Mouse (Mus musculus): ENCODE measurements around the gene Gm3854.
A peak's percentile ranks its signal among the peaks of the same experiment; 100 is the strongest.
"Not testable (repeated sequence)": the region's sequence is repeated elsewhere in the genome, so short reads cannot be mapped to it uniquely, and the experiment has no call there.

The Gm3854 gene

DNA sequence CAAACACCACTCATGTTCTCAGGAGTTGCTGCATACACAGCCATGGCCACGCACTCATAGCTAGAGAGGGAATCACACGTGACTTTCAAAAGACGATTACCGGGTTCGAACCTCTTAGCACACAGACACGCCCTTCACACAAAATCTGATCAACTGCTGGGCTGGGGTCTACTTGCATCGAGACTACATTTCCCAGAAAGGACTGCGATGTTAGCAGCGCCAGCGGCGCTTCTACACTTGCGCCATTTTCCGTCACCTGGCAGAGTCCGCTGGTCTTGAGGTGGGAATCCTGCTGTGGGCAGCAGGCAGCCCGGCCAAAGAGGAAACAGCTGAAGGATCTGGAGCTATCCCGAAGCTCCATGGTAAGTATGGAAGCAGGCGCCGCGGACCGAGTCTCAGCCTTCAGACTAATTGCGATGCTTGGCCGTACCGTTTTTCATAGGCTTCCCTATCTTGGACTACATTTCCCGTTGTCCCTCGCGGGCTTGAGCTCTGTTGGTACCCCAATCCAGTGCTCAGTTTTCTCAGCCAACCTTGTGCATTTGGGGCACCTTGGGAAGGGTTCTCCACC lies at the start of gene Gm3854:
Gm3854 (plus strand) TSS at position 259 of the 571 bp plus-strand sequence.
- peak; percentile 82 to 91 for DNase-seq (ENCODE audit: low spot score in 2 of 2)

DNA sequence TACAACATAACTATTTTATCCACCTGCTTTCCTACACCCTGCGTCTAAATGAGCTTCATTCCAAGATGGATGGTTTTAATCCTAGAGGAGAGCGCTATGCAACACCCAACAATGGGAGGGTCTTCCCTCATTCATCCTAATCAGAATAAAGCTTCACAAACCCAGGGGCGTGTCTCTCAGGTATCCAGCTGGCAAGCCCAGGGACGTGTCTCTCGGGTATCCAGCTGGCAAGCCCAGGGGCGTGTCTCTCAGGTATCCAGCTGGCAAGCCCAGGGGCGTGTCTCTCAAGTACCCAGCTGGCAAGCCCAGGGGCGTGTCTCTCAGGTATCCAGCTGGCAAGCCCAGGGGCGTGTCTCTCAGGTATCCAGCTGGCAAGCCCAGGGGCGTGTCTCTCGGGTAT lies 42.8 kb upstream of the Gm3854 start:
- DNase-seq (ENCODE audit: low spot score in 2 of 2) = not testable (repeated sequence)

DNA sequence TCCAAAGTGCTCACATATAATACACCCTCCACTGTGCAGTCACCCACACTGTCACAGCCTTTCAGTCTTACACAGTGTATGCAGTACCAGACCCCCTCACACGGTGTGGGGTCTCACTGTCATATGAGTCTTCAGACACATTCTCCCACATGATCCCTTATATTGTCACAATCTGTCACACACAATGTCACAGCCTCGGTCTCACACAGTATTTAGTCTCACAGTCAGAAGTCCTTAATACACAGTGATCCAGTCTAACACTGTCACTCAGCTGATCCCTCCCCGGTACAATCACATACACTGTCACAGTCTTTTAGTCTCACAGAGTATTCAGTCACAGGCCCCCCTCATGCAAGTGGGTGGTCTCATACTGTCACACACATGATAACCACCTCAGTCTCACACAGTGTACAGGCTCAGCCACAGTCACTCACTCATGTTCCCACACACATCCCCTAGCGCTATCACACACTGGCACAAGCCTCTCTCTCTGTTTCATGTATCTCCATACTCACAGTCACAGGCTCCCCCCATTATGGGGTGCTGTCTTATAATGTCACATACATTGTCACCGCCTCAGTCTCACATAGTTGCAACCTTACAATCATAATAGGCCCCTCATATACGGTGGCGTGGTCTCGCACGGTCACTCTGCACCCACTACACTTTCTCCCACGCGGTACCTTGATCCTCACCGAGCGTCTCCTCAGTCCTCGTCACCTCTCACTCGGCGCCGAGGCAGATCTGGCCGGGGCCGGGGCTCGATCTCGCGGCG lies 12.9 kb upstream of the Gm3854 start:
- DNase-seq (ENCODE audit: low spot score in 2 of 2) = peak in 1 of 2 experiments; percentile 52

DNA sequence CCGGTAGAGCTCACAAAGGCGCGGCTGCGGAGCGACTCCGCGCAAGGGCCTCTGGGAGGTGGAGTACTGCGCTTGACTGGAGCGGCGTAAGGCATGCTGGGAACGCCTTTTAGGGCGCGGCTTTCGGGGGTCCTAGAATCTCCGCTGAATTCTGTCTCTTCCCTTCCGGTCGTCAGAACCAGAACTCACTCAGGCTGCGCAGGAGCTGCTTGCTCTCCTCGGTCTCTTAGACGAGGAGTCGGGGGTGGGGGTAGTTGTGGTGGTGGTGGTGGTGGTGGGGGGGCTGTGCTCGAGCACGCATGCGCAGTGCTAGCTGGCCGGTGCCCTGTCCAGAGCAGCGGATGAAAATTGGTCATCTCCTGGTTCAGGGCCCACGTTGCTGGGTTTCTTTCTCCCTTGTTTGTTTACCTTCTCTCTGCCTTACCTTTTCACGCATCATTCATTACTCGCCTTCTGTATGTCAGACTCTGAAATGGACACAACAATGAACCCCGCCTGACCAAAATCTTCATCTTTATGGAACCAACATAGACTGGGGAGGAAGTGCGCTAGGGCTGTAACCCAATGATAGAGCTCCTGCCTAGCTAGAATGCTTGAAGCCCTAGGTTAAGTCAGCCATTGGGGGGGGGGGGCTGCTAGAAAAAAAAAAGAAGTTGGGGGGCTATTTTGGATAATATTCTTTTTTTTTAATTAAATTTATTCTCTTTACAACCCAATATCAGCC lies 12.2 kb upstream of the Gm3854 start, which contains the start of gene Zfp583:
Zfp583 (minus strand) TSS at position 53 of the 724 bp plus-strand sequence.
- DNase-seq (ENCODE audit: low spot score in 2 of 2) = peak; percentile 84 to 92

DNA sequence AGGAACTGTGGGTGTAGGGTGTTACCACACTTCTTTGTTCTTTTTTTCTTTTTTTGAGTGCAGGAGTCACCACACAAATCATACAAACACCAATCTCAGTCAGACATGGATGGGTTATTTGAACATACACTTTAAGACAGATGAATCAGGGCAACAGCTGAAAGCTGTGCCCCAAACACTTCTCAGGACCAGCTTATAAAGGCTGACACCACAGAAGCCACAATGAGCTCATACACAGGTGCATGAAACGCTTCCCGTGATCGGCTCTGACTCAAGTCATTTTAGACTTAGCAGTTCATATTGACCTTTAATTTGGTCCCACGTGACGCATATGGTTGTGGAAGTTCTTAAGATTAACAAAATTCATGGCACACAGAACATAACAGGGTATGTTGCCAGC lies 3.7 kb upstream of the Gm3854 start:
- no peak for DNase-seq (ENCODE audit: low spot score in 2 of 2)

DNA sequence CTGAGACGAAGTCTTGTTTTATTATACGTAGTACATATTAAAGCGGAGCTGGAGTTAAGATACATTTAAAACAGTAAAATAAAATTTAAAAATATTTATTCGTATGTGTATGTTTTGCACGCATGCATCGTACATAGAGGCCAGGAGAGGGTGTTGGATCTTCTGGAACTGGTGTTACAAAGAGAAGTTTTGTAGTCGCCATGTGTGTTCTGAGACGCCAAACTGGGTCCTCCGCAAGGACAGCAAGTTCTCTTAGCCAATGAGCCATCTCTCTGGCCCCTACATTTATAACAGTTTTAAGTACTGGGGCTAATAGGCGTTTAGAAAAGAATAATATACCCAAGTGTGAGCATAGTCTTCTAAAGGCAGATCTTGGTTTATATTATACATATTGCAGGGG lies 565 bp downstream of the Gm3854 start:
- no peak for DNase-seq (ENCODE audit: low spot score in 2 of 2)

DNA sequence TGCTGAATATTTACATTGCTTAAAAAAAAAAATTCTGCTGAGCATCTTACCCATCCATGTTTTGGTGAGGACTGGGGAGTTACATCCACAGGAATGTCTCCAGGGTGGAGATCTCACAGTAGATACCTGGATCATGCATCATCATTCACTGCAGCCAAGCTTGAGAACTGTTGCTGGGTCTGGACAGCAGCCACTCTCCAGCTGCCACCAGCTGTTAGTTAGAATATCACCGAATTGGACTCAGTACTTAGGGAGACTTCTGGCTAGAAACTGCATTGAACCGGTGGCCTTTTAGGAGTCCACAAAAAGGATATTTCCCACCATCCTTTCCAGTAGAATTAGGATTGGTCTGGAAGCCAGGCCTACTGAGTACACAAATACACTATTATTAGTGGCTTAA lies 14.6 kb downstream of the Gm3854 start:
- DNase-seq (ENCODE audit: low spot score in 2 of 2) = no peak

DNA sequence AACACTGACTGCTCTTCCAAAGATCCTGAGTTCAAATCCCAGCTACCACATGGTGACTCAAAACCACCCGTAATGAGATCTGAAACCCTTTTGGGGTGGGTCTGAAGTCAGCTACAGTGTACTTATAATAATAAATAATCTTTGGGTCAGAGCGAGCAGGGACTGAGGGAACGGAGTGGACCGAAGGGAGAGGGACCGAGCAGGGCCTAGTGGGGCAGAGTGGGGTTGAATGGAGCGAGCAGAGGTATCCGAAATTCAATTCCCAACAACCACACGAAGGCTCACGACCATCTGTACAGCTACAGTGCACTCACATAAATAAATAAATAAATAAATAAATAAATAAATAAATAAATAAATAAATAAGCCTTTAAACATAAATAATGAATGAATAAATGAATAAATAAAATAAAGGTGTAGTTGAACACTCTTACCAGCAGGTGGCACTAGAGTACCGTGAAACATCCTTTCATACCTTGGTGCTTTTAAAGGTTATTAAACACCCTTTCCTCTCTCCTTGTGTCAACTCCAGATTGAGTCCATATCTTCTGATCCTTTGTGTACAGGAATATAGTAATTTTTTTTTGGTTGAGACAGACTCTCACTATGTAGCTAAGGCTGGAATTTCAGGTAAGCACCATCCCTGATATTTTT lies 15.5 kb downstream of the Gm3854 start:
- DNase-seq (ENCODE audit: low spot score in 2 of 2) = no peak

DNA sequence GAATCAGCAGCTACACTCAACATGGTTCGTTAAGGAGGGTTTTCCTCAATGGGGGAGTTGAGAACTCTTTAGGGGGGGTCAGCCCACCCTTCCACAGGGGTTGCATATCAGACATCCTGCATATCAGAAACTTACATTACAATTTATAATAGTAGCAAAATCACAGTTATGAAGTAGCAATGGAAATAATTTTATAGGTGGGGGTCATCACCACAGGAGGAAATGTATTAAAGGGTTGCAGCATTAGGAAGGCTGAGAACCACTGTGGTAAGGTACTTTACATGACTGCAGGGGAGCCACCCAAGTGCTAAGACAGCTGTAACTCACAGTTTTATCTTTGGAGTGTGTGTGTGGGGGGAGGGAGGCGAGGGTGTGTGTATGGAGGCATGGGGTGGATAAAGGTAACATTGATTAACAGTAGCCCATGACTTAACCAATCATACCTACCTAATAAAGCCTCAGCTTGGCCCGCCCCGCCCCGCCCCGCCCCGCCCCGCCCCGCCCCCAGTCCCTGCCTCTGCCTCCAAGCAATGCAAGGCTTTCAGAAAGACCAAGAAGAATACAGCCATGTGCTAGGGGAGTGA lies 17.0 kb downstream of the Gm3854 start:
- DNase-seq (ENCODE audit: low spot score in 2 of 2) = no peak

DNA sequence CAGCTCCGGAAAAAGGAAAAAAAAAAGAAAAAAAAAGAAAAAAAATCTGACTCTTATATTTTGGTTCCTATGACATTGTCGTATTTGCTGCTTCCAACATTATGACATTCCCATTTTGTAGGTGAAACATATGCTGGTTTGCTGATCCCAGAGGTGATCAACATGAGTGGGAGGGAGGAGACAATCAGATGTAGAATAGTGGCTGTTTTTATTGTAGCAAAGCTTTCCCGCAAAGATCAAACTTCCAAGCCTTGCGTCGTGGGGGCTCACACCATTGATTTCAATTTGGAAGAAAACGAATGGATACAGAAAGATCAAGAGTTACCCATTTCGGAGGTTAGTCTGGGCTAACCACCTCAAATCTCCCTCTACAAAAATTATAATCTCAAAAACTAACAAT lies 18.2 kb downstream of the Gm3854 start:
- DNase-seq (ENCODE audit: low spot score in 2 of 2) = no peak

DNA sequence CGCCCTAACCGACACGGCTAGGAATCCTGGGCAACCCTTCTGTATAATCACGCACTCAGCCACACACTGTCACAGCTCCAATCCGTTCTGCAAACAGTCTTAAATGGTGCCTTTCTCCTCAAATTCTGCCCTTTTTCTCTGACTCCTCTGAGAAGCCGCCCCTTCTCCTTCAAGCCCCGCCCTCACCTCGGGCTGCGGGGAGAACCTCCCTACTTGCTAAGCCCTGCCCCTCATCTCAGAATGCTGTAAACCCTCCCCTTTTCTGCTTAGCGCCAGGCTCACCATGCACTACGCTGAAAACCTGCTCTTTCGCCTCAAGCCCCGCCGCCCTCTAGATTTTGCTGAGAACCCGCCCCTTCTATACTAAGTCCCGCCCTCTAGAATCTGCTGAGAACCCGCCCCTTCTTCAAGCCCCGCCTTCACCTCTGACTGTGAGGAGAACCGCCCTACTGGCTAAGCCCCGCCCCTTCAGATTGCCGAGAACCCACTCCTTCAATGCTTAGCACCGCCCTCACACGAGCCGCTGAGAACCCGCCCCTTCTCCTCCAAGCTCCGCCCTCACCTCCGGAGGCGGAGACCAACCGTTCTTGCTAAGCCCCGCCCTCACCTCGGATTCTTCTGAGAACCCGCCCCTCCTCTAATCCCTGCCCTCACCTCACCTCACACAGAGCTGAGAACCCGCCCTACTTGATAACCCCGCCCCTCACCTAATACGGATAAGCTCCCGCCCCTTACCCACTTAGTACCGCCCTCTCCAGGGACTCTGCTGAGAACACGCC lies 18.9 kb downstream of the Gm3854 start:
- peak; percentile 97 to 98 for DNase-seq (ENCODE audit: low spot score in 2 of 2)

DNA sequence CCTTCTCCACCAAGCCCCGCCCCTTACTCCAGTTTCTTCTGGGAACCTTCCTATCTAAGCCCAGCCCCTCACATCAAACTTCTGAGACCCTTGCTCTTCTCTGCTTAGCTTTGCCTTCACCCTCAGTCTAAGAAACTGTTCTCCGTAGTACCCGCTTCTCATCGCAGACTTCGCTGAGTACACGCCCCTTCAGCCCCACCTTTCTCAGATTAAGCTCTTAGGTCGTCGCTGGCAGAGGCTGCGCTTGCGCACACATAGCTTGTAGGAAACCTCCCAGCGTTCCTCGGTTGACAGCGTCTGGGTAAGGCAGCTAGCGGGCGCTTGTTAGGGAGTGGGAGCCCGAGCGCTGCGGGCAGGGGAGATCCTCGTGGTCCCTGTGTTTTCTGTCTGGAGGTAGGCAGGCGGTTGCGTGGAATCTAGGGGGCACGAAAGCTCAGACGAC lies 19.5 kb downstream of the Gm3854 start, which contains the start of gene Zfp78:
Zfp78 (plus strand) TSS at position 234 of the 442 bp plus-strand sequence.
- no peak for DNase-seq (ENCODE audit: low spot score in 2 of 2)

DNA sequence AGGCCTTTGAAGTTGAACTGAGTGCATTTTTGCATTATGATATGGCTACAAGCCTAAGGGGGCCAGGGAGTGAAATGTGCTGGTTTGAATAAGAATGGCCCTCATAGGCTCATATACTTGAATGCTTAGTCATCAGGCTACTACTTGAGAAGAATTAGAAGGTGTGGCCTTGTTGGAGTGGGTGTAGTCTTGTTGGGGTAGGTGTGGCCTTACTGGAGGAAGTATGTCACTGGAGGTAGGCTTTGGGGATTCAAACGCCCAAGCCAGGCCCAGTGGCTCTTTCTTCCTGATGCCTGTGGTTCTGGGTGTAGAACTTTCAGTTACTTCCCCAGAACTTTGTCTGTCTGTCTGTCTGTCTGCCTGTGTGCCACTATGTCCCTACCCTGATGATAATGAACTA lies 21.2 kb downstream of the Gm3854 start:
- DNase-seq (ENCODE audit: low spot score in 2 of 2) = no peak

DNA sequence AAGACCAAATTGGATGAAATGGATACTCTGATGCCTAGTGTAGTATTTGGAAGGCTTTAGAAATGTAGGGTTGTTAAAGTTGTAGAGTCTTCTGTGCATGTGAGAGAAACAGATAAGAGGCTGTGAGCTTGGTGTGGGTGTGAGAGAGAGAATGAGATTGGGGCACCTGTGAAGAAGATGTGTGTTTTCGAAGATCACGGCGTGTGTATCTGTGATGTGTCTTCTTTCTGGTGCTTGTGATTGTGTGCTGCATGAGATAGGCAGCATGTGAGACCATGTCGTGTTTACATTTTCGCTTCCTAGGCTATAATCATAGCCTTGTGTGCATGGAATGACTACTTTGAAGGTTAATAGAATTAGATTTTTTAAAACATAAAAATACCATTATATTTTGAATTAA lies 23.6 kb downstream of the Gm3854 start:
- DNase-seq (ENCODE audit: low spot score in 2 of 2) = no peak

DNA sequence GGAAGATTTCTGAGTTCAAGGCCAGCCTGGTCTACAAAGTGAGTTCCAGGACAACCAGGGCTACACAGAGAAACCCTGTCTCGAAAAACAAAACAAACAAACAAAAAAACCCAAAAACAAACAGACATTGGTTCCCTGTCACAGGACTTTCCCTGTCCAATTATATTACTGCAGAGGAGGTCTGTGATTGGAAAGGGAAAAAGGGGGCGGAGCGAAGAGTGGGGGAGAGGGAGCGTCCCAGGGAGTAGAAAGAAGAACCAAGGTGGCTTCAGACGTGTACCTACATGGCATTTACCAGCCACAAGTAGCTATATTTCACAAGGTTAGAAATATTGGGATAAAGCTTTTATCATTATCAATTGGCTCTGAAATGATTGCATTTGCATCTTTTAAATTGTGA lies 24.6 kb downstream of the Gm3854 start:
- not testable (repeated sequence) for DNase-seq (ENCODE audit: low spot score in 2 of 2)

DNA sequence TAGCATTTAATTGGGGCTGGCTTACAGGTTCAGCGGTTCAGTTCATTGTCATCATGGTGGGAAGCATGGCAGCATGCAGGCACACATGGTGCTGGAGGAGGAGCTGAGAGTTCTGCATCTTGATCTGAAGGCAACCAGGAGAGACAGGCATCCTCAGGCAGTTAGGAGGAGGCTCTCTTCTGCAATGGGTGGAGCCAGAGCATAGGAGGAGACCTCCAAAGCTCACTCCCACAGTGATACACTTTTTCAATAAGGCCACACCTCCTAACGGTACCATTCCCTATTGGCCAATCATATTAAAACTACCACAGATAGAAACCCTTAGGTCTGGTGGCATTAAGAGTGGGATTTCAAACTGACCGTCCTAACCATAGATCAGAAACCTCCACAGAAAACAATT lies 25.9 kb downstream of the Gm3854 start:
- DNase-seq (ENCODE audit: low spot score in 2 of 2) = no peak

DNA sequence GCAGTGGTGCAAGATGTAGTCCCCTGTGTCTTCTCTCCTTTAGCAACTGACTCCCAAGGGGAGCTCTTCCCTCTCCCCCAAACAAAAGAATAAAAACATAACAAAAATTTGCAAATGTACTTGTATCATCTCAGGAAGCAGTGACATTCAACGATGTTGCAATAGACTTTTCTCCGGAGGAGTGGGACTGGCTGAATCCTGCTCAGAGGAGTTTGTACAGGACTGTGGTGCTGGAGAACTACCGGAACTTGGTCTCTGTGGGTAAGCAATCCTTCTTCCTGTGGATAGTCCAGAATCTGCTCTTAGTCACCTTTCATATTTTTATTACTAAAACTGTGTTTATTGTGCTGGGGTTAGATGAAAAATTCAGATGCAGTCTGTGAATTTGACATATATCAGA lies 29.4 kb downstream of the Gm3854 start:
- DNase-seq (ENCODE audit: low spot score in 2 of 2) = no peak

DNA sequence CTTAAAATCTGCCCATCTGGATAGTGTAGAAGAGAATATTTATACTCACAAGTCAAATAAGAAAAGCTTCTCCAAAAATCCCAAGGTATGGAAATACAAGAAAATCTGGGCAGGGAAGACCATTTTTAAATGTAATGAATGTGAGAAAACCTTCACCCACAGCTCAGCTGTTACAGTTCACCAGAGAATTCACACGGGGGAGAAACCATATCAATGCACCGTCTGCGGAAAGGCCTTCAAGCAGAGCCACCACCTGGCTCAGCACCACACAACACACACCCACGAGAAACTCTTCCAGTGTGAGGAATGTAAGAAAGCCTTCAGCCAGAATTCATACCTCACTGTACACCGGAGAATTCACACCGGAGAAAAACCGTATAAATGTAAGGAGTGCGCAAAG lies 34.9 kb downstream of the Gm3854 start:
- DNase-seq (ENCODE audit: low spot score in 2 of 2) = peak; percentile 54 to 82

DNA sequence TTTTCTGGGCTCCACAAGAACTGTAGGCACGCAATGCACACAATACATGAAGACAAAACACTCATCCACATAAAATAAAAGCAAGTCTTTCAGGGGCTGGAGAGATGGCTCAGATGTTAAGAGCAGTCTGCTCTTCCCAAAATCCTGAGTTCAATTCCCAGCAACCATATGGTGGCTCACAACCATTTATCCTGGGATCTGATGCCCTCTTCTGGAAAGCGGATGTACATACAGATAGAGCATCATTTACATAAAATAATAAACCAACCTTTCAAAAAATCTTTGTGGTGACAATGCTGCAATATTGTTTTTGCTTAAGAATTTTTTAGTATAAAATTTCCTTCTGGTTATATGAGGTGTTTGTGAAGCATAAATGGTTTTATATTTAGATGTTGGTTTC lies 37.9 kb downstream of the Gm3854 start:
- no peak for DNase-seq (ENCODE audit: low spot score in 2 of 2)

DNA sequence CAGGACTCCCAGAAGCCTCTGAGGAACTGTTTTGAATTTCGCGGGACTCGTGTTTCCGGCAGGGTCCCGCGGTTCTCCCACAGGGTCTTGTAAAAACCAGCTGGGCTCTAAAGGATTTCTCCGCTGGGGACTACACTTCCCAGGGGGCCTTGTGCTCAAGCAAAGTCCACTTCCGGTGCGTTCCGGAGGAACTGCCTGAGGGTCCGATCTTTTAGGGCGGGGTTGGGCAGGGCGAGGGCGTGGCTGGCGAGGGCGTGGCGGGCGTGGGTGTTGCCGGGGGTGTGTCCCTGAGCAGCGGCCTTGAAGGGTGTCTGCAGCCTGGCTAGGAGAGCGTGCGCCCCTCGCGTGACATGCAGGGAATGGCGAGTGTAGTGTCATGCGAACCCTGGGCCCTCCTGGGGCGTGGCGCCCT lies 39.5 kb downstream of the Gm3854 start, which contains the start of gene Zfp28:
Zfp28 (plus strand) TSS at position 252 of the 412 bp plus-strand sequence.
- peak; percentile 89 to 91 for DNase-seq (ENCODE audit: low spot score in 2 of 2)

DNA sequence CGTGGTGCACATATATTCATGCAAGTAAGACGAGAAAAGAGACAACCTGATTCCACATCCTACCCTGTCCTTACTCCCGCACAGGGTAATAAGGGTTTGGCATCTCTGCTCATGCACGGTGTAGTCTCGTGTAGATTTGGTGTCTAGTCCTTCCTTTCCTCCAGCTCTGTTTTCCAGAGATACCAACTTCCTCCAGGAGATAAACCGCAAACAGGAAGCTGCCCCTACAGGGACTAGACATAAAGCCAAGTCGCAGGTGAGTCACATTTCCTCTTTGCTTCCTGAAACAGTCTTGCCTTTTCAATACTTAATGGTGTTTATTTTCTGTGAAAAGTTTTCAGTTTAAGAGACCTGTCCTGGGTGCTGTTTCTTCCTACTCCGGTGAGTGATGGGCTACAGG lies 40.5 kb downstream of the Gm3854 start:
- DNase-seq (ENCODE audit: low spot score in 2 of 2) = no peak

Data from frontal cortex, postnatal 36 days (tissue).